Mouse (Mus musculus) activated CD4-positive, CD25-positive, alpha-beta regulatory T cell, adult 4 months (primary cell): ENCODE data around the gene Ncoa5. TPM values are rescaled to one million over a fixed set of nuclear protein-coding genes. Genes with fewer than 3 reads are reported as not detected.

Experiments
- ATAC-seq: one replicate; pipeline ENCODE4 v1.8.0; 2017
- polyA plus RNA-seq, 2 experiments: library from polyadenylated mRNA; unstranded; fragments of 100-300 nt; shearing (Covaris generic); gene quantifications; one replicate each; pipeline ENCODE4 v1.2.1; 2017

The Ncoa5 gene
- polyA plus RNA-seq, 2 experiments from 2014 or later = 21.6 to 34.8 TPM

GRCm38 (mm10) chr2:164956195-164956594, 78.5 kb downstream of the Ncoa5 start:
- no peak for ATAC-seq

- ATAC-seq = no peak
These were observed 78.9 kb downstream of the Ncoa5 start for GRCm38 (mm10) chr2:164955725-164956124.

- ATAC-seq = peak; percentile 47
These were observed 81.4 kb downstream of the Ncoa5 start for GRCm38 (mm10) chr2:164953224-164953623.

DNA sequence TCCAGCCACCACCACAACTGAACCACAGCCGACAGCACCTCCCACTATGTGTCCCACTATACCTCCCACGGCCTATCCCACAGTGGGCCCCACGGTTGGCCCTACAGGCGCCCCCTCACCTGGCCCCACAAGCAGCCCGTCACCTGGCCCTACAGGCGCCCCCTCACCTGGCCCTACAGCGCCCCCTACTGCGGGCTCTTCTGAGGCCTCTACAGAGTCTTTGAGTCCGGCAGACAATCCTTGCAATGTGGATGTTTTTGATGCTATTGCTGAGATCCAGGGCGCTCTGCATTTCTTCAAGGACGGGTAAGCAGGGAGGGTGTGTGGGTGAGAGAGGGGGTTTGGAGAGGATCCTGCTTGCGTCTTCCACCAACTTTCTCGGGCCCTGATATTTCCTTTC, 82.2 kb downstream of the Ncoa5 start:
- no peak for ATAC-seq

- ATAC-seq = no peak
These were observed 82.9 kb downstream of the Ncoa5 start for GRCm38 (mm10) chr2:164951745-164952144.

DNA sequence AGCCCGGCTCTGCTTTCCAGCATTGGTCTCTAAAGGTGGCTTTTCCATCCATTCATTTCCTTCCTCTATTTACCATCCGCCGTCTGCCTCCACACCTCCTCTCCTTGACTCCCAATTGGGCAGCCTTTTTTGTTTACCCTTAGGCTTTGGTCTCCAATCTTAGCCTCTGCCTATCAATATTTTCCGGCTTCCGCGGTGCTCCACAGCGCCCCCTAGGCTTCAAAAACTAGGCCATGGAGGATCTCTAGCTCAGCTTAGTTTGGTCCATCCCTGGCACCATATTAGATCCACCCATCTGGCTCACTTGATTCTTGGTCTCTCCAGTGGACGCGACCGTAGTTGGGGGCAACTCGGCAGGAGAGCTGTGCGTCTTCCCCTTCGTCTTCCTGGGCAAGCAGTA, 84.2 kb downstream of the Ncoa5 start:
- ATAC-seq = no peak

Other genes starting within 250 kb of the Ncoa5 start
- 1 to 10 TPM; 5.0 to 5.1 TPM for gene Snx21, start 249.0 kb downstream of the Ncoa5 start, polyA plus RNA-seq
- 10 to 100 TPM; 35.1 to 49.1 TPM for gene Acot8, start 230.0 kb downstream of the Ncoa5 start, polyA plus RNA-seq
- 1 to 10 TPM; 3.8 to 5.4 TPM for gene Zswim3, start 229.8 kb downstream of the Ncoa5 start, polyA plus RNA-seq
- gene Zswim1, start 212.2 kb downstream of the Ncoa5 start, polyA plus RNA-seq = 10 to 100 TPM; 18.0 to 19.4 TPM
- gene Spata25, start 206.3 kb downstream of the Ncoa5 start, polyA plus RNA-seq = not detected
- gene Ctsa, start 202.0 kb downstream of the Ncoa5 start, polyA plus RNA-seq = 100 to 1,000 TPM; 215 to 216 TPM
- under 1 TPM in 1 of 2 experiments, not detected in 1; 0.69 TPM for gene Neurl2, start 201.4 kb downstream of the Ncoa5 start, polyA plus RNA-seq
- gene Pltp, start 177.2 kb downstream of the Ncoa5 start, polyA plus RNA-seq = 1 to 10 TPM in 1 of 2 experiments, under 1 TPM in 1; 0.87 to 1.0 TPM
- gene Pcif1, start 155.6 kb downstream of the Ncoa5 start, polyA plus RNA-seq = 100 to 1,000 TPM; 102 to 122 TPM
- gene Zfp335, start 123.1 kb downstream of the Ncoa5 start, polyA plus RNA-seq = 1 to 10 TPM; 6.7 to 9.0 TPM
- 1 to 10 TPM in 1 of 2 experiments, under 1 TPM in 1; 0.78 to 1.4 TPM for gene Mmp9, start 94.1 kb downstream of the Ncoa5 start, polyA plus RNA-seq
- under 1 TPM in 1 of 2 experiments, not detected in 1; 0.34 TPM for gene Slc12a5, start 74.1 kb downstream of the Ncoa5 start, polyA plus RNA-seq
- gene Cd40, start 20.8 kb upstream of the Ncoa5 start, polyA plus RNA-seq = 1 to 10 TPM; 1.2 to 1.7 TPM
- gene 1700025C18Rik, start 55.9 kb upstream of the Ncoa5 start, polyA plus RNA-seq = not detected
- not detected for gene Cdh22, start 200.0 kb upstream of the Ncoa5 start, polyA plus RNA-seq